Mouse (Mus musculus) c-Kit-positive CD71-positive TER-119-negative erythroid progenitor cells, embryonic 14.5 days (primary cell): ENCODE data around the gene Aff1.

Experiments used
- DNase-seq: peaks from one replicate; pipeline ENCODE4 v3.0.0-alpha.2; 2013; ENCODE audit warnings: low read depth

Aff1 gene

DNA sequence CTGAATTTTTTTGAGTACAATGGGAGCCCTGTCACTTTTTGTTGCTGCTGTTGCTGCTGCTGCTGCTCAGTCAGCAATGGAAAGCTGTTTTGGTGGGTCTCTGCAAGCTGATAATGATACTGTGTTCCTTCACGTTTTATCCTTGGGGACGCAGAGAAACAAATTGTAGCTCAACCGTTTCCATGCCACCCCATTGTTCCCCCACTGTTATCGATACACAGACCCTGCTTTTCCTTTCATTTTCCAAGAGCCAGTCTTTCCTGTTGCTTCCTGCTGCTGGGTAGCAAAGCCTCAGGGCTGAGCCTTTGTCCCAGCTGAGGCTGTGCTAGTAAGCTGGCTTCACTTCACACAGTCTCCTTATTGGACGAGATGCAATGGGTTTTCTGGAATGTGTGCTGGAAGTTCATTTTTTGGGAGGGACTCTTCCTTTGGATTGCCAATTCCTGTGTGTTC lies 81.0 kb downstream of the Aff1 start:
- no peak for DNase-seq

DNA sequence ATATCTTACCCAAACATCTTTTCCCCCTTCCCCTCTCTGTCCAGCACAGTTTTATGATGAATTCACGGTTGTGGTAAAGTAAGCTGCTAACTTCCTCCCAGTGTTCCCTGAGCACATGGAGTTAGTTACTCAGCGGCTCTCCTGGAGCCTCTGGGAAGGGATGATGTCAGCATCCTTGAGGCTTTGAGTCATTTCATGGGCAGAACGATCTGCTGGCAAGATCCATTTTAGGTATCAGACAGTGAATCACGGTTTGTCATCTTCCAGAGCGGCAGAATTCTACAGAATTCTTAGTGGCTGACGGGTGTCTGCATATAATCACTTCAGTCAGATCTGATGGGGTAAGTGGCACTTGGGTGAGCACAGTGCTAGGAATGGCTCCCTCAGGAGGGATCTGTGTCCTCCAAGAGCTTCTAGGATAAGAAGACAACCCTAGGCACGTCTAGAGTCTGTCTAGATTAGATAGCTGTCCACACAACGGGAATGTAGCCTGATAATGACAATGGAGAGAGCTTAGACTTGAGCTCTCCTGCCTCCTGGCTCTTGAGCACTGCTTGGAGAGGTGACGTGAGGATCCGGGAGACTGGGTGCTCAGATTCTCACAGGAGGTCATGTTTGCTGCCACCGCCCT lies 82.6 kb downstream of the Aff1 start:
- DNase-seq: no peak

DNA sequence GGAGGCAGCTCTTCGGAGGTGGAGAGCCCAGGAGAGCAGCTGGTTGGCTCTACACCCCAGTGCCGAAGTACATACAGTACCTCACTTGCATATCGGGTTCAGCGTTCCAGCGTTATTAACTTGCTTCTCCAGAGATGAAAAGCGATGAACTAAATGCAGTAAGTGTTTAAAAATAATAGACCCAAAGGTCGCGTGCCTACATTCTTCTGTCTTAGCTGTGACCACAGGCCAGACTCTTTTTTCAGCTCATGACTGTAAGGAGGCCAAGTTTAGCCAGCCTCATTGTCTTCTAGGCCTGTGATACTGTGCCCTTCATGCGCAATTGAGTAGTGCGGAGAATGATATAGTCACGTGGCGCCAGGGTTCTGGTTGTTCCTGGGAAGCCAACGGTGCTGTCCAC lies 83.3 kb downstream of the Aff1 start:
- no peak for DNase-seq

DNA sequence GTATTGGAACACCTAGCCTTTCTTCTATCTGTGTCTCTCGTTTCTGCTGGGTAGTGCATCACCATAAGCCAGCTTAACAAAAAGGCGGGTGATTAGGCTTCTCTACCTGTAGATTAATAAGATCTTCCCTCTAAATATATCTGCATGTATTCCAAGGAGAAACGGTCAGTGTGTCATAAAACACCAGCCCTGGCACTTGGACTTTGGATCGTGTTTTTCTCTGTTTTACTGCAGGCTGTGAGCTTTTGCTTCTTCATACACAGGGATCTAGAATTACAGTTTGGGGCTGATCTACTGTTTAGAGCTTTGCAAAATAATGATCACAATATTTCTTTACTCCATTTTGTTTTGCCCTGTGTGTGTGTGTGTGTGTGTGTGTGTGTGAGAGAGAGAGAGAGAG lies 84.7 kb downstream of the Aff1 start:
- no peak for DNase-seq

DNA sequence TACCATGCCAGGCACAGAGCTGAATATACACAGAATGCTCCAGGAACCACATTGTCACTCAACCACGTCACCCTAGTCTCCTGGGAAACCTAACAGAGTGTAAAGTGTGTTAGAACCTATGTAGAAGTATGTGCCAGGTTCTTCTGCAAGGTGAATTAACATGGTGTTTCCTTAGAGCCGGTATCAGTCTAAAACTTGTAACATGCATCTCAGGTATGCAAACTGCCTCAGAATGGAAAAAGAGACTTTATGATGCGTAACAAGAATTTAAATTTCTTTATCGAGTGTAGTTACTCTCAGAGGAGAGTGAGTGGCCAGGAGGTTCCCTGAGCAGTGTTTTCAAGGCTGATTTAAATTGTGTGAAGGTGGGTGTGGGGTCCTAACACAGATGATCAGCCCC lies 85.3 kb downstream of the Aff1 start:
- no peak for DNase-seq

- DNase-seq: no peak
These were observed 86.3 kb downstream of the Aff1 start for GRCm38 (mm10) chr5:103778314-103779117.

DNA sequence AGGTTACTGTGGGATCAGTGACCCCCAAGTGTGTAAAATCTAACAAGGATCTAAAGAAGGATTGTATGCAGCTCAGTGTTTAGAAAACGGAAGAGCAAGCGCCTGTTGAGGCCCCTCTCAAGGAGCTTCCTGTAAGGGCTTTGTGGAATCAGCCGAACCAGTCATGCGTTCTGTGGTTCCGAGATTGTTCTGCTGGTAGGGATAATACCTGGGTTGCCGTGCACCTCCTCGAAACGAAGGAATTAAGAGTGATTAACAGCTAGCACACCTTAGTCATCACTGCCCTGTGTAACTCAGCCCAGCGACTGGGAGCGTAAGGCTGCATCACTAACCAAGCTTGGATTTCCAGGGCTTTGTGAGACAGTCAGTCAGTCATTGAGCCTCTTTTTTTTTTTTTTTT lies 87.7 kb downstream of the Aff1 start:
- DNase-seq: no peak

GRCm38 (mm10) chr5:103780266-103780665 lies 88.1 kb downstream of the Aff1 start:
- no peak for DNase-seq

- DNase-seq: no peak
These were observed 88.7 kb downstream of the Aff1 start for GRCm38 (mm10) chr5:103780836-103781235.

- no peak for DNase-seq
These were observed 91.0 kb downstream of the Aff1 start for GRCm38 (mm10) chr5:103783086-103783668.

DNA sequence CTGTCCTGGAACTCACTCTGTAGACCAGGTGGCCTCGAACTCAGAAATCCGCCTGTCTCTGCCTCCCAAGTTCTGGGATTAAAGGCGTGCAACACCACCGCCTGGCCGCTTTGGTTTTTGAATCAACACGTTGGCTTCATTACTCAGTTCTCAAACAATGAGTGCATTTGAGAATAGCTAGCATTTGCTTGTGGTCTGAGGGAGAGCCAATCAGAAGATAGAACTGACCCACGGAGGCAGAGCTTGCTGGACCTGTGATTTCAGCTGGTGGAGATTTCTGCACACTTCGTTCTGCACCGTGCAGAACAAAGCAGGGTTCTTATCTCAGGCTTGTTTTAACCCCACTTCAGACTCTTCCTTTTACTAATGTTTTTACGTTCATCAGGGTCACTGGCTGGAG lies 93.9 kb downstream of the Aff1 start:
- DNase-seq: no peak

- no peak for DNase-seq
These were observed 96.3 kb downstream of the Aff1 start for GRCm38 (mm10) chr5:103788476-103788875.

- DNase-seq: no peak
These were observed 96.8 kb downstream of the Aff1 start for GRCm38 (mm10) chr5:103788976-103789375.

DNA sequence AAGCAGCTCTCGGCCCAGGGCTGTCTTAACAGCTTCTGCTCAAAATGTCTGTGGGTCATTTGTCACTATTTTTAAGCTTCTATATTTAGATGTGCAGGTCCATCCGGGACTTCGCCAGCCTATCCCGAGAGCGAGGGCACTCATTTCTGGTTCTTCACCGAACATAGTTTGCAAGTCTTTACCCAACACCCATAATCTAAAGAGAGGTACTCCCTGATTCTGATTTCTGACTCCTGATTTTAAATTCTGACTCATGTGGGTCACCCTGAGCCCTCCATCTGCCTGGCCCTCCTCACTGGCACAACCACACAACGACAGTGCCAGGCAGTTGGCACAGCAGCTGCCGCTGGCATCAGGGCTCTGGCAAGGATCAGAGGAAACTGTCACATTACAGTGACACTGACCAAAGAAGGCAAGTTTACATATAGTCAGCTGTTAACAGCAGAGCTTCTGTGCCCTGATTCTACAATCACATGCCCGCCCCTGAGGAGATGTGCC lies 97.5 kb downstream of the Aff1 start:
- no peak for DNase-seq

DNA sequence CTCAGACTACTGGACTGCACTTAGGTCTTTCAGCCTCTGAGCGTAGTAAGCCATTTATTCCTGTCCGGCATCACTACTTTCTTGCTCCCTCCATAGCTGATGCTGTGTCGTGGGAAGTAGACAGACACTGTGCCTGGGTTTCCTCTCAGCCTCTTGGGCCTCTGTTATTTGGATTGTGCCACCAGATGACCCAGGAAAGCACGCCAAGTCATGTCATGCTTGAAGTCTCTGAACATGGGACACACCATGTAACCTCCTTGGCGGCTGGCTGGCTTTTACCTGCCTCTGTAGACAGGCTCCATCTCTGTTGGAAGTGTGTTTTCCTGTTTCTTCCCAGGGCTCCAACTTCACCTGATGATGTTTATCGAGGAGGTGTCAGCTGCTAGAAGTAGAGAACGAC lies 99.6 kb downstream of the Aff1 start:
- no peak for DNase-seq

- no peak for DNase-seq
These were observed 102.9 kb downstream of the Aff1 start for GRCm38 (mm10) chr5:103795121-103795520.

GRCm38 (mm10) chr5:103796035-103796434 lies 103.9 kb downstream of the Aff1 start:
- DNase-seq: no peak

- no peak for DNase-seq
These were observed 105.6 kb downstream of the Aff1 start for GRCm38 (mm10) chr5:103797774-103798173.

DNA sequence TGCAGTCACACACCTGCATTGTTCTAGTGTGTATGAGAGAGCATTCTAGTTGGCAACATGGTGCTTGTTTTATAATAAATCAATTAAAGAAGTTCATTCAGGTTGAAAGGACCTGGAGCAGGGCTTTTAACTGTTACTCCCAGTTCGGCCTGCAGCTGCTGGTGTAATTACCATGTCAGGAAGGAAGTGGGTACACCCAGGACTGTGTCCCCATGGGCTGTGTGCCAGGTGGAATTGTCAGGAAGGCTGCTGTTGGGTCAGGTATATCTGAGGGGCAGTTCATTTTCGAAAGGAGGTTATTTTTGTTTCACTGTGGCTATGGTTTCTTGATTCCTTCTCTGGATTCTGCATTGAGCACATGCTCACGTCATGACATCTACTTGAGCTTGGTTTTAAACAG lies 107.3 kb downstream of the Aff1 start:
- no peak for DNase-seq

DNA sequence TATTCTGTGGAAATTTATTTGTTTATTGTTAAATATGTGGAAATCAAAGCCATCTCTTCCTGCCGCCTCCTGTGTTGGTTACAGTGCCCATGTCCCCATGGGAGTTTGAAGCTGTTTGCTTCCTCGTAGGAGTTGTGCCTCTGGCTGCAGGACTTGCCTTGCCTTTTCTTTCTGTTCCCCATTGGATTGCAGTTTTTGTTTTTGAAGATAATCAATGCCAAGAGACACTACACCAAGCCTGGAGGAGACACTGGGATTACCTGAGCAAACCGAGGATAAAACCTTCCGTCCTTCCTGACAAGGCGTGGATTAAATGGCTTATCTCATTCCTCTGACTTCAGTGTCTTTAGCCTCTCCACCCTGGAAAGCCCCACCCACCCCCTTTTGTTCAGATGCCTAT lies 107.8 kb downstream of the Aff1 start:
- no peak for DNase-seq

- no peak for DNase-seq
These were observed 111.2 kb downstream of the Aff1 start for GRCm38 (mm10) chr5:103803386-103803785.

DNA sequence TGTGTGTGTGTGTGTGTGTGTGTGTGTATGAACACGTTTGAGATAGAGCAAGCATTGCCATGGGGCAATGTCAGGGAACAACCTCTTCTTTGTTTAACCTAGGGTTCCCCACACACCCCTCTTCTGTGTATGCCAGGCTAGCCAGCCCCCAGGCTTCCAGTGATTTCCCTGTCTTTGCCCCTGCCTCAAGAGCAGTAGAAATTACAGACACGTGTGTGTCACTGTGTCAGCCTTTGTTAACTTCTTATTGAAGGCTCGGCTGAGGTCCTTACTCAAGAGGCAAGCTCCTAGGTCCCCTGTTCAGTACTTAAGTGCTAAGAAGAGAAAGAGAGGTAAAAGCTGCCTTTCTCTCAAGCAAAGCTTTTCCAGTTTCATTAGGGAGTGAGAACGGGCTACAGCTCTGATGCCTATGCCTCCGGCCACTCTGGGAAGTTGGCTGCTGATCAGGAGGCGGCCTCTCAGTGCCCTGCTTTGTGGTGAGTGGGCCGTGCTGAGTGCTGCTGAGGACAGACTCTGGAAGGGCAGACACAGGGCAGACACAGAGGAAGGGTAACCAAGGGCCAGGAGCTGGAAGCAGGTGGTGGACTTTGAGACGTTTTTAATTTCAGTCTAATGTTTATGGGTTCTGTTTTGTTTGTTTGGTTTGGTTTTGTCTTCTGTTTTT lies 111.9 kb downstream of the Aff1 start:
- DNase-seq: no peak
